Mouse (Mus musculus) G1E (cell line): ENCODE results near the gene Ttc29. TPM values are rescaled to one million over a fixed set of nuclear protein-coding genes. Genes with fewer than 3 reads are reported as not detected.

Source experiments
- ATAC-seq: 2 replicates; pipeline ENCODE4 v1.8.0; 2016; ENCODE audit warnings: mild to moderate bottlenecking; ENCODE audit not compliant: insufficient number of reproducible peaks, poor library complexity, low FRiP score, severe bottlenecking; ENCODE audit errors: extremely low read depth
- DNase-seq: peaks from one replicate; pipeline ENCODE4 v3.0.0; 2012; ENCODE audit warnings: low spot score
- H3K27me3 ChIP-seq: 2 replicates; pipeline ENCODE4 v1.6.1; 2012; ENCODE audit warnings: mild to moderate bottlenecking, low read length, inconsistent platforms; ENCODE audit not compliant: insufficient read depth
- H3K36me3 ChIP-seq: replicated peaks from 2 replicates; pipeline ENCODE3; 2012; ENCODE audit warnings: mild to moderate bottlenecking, inconsistent platforms
- H3K4me1 ChIP-seq: 2 replicates; pipeline ENCODE4 v1.6.1; 2012; ENCODE audit warnings: low read depth, low read length, inconsistent platforms, mixed read lengths; ENCODE audit not compliant: insufficient read depth
- H3K4me3 ChIP-seq: 2 replicates; pipeline ENCODE4 v1.5.1; 2012; ENCODE audit warnings: low read depth, mild to moderate bottlenecking, inconsistent platforms, low read length, moderate library complexity, mixed read lengths
- H3K9me3 ChIP-seq: replicated peaks from 2 replicates; pipeline ENCODE4 v1.6.1; 2012; ENCODE audit warnings: inconsistent platforms
- CTCF ChIP-seq: IDR thresholded peaks from 2 replicates; pipeline ENCODE4 v1.5.1; 2012; ENCODE audit warnings: low read depth, low read length, inconsistent platforms, mixed read lengths
- GATA1 ChIP-seq: IDR thresholded peaks from 2 replicates; pipeline ENCODE4 v1.6.1; 2012; ENCODE audit warnings: borderline replicate concordance, low read length, inconsistent platforms, mixed read lengths
- GATA2 ChIP-seq: IDR thresholded peaks from 2 replicates; pipeline ENCODE4 v1.6.1; 2012; ENCODE audit warnings: low read depth, low read length, inconsistent platforms, borderline replicate concordance
- POLR2AphosphoS5 ChIP-seq: IDR thresholded peaks from 2 replicates; pipeline ENCODE4 v1.6.1; 2012; ENCODE audit warnings: low read depth, low read length, inconsistent platforms; ENCODE audit not compliant: insufficient replicate concordance
- TAL1 ChIP-seq: conservative IDR thresholded peaks from 2 replicates; pipeline ENCODE4 v1.6.1; 2012; ENCODE audit warnings: low read depth, low read length, inconsistent platforms, mixed read lengths
- polyA plus RNA-seq: library from polyadenylated mRNA; stranded (reverse); fragments of >175 nt; gene quantifications from 2 replicates; pipeline ENCODE4 v1.2.3, GENCODE M21; 2012
- total RNA-seq, 2 experiments: library from RNA; stranded (forward) in 1 of 2; stranded (reverse) in 1 of 2; fragments of 200-1000 nt in 1 of 2; fragments of >200 nt in 1 of 2; fragmentation: Nextera tagmentation in 1 of 2; gene quantifications; 2 replicates each; pipeline ENCODE4 v1.2.3; 2014 to 2017

The Ttc29 gene
- total and polyA plus RNA-seq, 3 experiments: 0.38 to 2.8 (median 1.2) TPM

DNA sequence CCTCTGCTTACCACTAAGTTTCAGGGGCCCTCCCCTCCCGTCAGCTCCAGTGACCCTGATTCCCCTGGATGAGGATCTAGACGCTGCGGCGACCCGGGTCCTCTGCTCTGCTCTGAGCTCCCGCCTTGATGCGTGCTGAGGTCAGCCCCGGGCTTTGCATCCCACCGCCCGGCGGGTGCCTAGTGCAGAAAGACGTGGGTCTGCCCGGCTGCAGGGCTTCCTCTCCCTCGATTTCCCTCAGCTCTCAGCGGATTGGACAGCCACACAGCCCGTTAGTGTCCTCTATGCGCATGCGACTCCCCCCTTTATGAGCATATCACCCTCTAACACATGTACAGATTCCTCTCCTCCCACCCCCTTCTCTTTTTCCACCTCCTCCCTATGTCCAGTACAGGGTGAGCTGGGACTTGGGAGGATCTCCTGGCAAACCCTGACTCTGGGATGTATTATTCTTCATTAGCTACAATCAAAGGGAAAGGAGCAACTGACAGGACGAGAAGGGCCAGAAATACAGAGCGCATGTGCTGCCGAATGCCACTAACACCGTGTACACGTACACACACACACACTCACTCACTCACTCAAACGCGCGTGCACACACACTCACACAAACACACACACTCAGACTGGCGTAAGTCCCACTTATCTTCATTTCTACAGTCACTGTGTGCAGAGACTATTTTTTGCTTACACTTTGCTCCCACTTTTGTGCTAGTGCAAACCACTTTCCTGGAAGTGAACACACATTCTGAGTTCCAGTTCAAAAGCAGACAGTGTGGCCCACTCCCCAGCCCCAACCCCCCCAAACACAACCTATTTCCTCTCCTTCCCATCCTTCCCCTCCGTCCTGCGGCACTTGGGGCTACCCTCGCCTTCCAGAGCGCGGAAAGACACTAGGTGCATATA lies 224.3 kb downstream of the Ttc29 start:
- Histone ChIP-seq H3K27me3 (peaks cover 28% of the 10 kb centered on the region), H3K4me3 (no peak overlapping the region; the same call in 1 of the 2 replicates), H3K4me1 (no peaks in the 10 kb centered on the region), H3K36me3 (no peaks in the 10 kb centered on the region), H3K9me3 (peaks cover 3% of the 10 kb centered on the region; the same call in 1 of the 2 replicates)
- ATAC-seq (no peak), DNase-seq (no peak)
- TF ChIP-seq GATA1 (no peak), GATA2 (no peak), POLR2AphosphoS5 (no peak), CTCF (no peak), TAL1 (no peak)

DNA sequence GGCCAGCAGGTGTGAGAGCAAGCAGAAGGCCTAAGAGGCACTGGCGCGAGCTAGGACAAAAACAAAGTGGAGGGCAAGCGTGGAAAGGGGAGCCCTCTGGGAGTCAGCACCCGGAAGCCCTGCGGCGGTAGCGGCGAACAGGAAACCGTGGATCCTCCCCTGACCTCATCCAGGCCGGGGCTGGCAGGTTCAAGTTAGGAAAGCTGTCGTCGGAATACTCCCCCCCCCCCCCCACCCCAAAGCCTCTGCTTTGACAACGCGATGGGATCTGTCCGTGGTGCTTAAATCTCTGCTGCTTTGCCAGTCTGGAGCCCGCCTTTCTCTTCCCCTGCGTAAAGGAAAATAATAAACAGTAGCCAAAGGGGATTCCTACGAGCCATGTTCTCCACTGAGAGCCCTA lies 225.0 kb downstream of the Ttc29 start:
- TF ChIP-seq GATA2 (no peak), CTCF (no peak), POLR2AphosphoS5 (no peak), GATA1 (no peak), TAL1 (no peak)
- DNase-seq: peak; percentile 10
- peaks cover 28% of the 10 kb centered on the region for H3K27me3 ChIP-seq

DNA sequence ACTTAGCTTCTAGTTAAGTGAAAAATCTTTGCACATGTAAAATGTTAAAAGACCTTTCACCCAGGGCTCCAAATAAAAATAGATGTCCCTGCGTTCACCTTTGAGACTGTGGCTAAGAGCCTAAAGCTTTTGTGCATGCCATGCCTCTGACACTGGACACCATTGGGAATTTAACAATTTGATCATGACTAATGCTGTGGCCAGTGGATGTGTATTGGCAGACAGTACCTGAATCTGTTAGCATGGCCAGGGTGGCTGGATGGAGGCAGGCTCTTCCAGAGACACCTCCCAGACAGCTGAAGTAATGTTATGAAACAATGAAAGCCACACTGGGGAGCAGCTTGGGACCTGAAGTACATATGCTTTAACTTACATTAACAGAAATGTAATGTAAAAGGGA lies 229.7 kb downstream of the Ttc29 start:
- ATAC-seq (no peak), DNase-seq (no peak)
- H3K4me1 ChIP-seq: no peaks in the 10 kb centered on the region
- H3K4me3 ChIP-seq: no peak overlapping the region
- no peak for TF ChIP-seq GATA1
- TF ChIP-seq POLR2AphosphoS5: no peak
- H3K9me3 ChIP-seq: no peaks in the 10 kb centered on the region
- no peaks in the 10 kb centered on the region for H3K36me3 ChIP-seq
- H3K27me3 ChIP-seq: peaks cover 4% of the 10 kb centered on the region

More for the DNA sequence above, 225.0 kb downstream of the Ttc29 start:
- peaks cover 3% of the 10 kb centered on the region; the same call in 1 of the 2 replicates for H3K9me3 ChIP-seq
- H3K36me3 ChIP-seq: no peaks in the 10 kb centered on the region
- no peak for ATAC-seq
- no peaks in the 10 kb centered on the region for H3K4me1 ChIP-seq
- H3K4me3 ChIP-seq: no peak overlapping the region

Other genes with a start within 250 kb of the Ttc29 start
- not detected in 2 replicates for gene Pou4f2, start 223.3 kb downstream of the Ttc29 start, total RNA-seq (2014; fragmentation: Nextera tagmentation)
- 0.06 and 0.16 TPM in 2 replicates for gene Pou4f2, start 223.3 kb downstream of the Ttc29 start, total RNA-seq (2017)
- gene Pou4f2, start 223.3 kb downstream of the Ttc29 start, polyA plus RNA-seq: not detected in 2 replicates